Mouse (Mus musculus): ENCODE measurements at regions not wholly inside any gene's neighbourhood (a gene's known extent, or its start where the extent isn't known, plus 50 kb on each side); places are given as distances from the start of the nearest gene placed in this dataset.
A peak's percentile ranks its signal among the peaks of the same experiment; 100 is the strongest.

GRCm38 (mm10) chr13:84626397-84626796, 404.3 kb downstream of the Tmem161b start:
- TF ChIP-seq CTCF (IDR thresholded peaks at IDR 0.05) (peak; percentile 46), EP300 (IDR thresholded peaks at IDR 0.05) (no peak)
